Mouse (Mus musculus) bone marrow macrophage, adult 2 months (primary cell): ENCODE measurements around the gene Kcnip2.

Experiments
- CTCF ChIP-seq: IDR thresholded peaks from 2 replicates; pipeline ENCODE4 v1.5.1; 2012; ENCODE audit warnings: low read depth, mild to moderate bottlenecking, low read length, moderate library complexity
- POLR2A ChIP-seq: IDR thresholded peaks from 2 replicates; pipeline ENCODE4 v1.6.1; 2012; ENCODE audit warnings: mild to moderate bottlenecking, low read depth, low read length, borderline replicate concordance

DNA sequence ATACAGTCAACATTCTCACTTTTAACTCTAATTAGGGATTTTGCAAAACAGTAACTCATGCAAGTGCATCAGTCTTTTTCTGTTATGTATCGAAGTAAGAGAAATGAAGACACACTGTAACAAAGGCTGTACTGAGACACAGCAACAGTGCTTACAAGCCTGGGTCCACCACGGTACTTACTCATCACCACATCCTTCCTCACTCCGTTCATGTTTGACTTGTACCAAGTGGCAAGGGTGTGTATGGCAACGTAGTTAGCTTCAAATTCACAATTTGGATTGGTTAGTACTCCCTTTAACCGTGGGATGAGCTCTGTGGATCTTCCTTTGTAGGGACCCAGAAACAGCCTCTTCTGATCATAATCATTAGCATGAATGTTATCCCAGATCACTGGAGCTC lies 44.4 kb downstream of the Kcnip2 start:
- no peak for TF ChIP-seq CTCF
- TF ChIP-seq POLR2A, result no peak
